Mouse (Mus musculus): ENCODE results near the gene Mark1.

Mark1 gene

DNA sequence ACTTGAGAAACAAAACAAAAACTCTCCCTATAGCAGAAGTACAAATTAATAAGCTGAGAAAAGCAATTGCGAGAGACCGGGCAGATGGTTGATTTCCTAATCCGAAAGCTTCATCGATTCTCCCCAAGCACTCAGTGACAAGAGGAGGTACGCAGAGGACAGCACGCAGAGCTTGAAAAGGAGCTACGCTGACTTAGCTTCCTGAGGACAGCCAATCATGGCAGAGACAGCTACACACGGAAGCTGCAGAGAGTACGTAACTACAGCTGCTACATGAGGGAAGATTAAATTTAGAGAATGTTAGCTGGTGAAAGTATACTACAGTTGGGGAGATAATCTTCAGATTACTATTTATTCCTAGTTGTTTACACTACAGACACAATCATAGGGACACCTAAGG lies 40.6 kb downstream of the Mark1 start:
- no peak for DNase-seq

DNA sequence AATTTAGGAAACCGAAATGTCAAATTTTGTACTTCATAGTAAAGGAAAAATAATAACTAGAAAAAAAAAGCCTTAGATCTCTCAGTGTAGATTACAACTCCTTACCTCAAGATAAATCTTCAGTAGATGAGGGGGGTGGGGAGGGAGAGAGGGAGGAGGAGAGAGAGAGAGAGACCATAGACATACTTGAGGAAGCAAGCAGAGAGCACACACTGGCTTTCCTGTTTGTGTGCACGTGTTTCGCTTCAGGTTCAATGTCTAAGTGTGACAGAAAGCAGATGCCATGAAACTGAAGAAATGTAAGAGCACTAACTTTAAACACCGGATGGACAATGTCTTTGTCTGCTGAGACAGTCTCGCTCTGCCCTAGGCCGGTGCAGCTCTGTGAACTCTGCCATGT lies 41.0 kb downstream of the Mark1 start:
- no peak for DNase-seq

DNA sequence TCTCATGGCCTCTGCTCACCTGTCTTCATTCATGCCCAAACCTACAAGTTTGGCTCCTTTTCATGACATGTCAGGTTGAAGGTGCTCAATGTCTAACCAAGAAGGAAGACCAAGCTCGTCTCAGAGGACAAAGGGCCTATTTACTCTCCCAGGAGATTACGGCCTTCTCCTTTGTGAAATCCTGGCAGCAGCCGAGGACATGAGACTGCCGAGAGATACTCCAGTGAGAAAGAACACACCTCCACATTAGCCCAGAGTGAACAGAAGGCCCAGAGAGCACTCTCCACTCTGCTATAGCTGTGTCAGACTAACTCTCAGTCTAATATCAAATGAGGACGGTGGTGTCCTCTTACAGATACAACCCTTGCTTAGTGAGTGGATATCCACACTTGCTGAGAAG lies 47.6 kb downstream of the Mark1 start:
- no peak for DNase-seq

DNA sequence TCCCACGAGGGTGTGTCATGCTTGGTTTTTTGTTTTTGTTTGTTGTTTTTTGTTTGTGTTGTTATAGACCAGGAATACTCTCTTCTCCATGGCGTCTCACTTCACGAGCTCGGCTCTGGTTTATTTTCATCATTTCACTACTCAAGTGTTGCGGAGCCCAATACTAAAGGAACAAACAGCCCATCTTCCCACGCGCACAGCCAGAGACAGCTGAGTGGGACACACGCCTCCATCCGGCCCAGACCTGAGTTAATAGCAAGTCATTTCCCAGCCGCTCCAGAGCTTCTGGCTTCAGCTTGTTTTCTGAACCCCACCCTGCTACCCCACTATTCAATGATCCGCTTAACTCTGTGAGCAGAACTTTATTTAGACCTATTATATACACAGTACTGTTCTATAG lies 48.3 kb downstream of the Mark1 start:
- no peak for DNase-seq

DNA sequence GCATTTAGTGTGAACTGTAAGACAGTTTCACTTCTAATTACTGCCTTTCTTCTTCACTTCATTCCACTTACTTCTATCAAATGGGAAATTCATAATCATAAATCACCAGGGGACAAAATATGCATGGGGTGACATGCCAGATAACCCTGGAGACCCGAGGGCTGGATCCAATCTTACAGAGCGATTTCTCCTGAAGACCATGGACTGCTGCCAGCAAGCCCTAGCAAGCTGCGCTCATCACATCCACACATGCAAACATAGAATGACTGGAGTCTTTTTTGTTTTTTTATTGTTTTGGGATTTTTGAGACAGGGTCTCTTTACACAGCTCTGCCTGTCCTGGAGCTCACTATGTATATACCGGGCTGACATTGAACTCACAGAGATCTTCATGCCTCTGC lies 61.3 kb downstream of the Mark1 start:
- no peak for DNase-seq

DNA sequence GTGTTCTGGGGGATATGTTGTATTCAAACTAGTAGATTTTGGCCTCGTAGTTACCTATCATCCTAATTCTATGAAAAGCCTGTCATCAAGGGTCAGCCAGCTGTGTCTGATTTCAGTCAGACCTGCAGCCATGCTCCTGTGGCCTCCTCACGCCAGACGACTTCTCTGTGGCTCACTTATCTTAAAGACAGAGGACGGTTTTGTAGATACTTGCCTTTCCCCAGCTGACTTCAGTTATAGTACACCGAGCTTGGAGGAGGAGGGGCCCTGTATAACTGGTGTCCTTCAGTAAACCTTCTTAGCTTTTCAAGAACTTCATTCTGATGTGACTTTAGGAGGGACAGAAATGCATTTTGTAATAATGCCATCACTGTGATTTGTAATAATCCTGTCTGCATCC lies 63.4 kb downstream of the Mark1 start:
- no peak for DNase-seq

DNA sequence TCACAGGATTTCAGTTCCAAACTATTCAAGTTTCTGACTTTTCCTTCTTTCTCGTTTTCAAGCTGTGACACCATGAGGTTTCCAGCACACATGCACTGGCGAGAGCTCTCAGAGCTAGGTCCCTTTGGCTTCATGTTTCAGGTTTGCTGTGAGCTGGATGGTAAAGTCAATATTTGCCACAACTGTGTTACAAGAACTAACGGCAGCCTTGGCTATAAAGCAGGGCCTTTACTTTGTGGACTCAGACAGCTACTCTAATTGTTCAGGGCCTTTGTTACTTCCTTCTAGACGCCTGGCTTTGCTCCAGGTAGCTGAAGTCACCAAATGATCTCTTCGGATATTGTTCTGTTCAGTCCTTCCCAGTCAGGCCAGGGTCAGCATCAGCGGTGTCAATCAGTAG lies 63.9 kb downstream of the Mark1 start:
- no peak for DNase-seq

DNA sequence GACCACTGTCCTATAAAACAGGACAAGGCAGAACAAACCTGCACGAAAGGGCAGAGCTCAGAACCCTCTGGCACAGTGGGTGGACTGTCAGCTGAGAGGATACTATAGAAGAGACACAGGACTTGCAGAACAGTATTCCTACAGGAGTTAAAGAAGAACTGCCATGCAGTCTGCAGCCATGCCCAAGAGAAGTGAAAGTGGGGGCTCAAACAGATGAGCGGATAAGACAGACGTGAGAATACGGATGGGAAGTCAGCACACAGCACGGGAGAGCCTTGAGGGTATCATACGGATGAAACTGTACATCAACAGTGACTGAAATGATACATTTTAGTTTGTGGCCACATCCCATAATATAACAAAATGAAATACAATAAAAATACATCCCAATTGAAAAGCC lies 68.3 kb downstream of the Mark1 start:
- no peak for DNase-seq

DNA sequence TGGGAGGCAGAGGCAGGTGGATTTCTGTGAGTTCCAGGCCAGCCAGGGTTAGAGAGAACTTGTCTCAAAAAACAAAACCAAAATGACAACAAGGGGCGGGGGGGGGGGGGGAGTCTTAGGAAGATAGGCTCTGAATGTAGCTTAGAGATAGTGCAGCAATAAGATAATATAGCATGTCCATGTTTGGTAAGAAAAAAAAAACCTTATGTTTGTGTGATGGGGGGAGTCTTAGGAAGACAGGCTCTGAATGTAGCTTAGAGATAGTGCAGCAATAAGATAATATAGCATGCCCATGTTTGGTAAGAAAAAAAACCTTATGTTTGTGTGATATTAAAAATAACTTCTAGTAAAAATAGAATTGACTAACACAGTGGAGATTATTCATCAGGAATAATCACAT lies 71.0 kb downstream of the Mark1 start:
- peak; percentile 63 for DNase-seq

DNA sequence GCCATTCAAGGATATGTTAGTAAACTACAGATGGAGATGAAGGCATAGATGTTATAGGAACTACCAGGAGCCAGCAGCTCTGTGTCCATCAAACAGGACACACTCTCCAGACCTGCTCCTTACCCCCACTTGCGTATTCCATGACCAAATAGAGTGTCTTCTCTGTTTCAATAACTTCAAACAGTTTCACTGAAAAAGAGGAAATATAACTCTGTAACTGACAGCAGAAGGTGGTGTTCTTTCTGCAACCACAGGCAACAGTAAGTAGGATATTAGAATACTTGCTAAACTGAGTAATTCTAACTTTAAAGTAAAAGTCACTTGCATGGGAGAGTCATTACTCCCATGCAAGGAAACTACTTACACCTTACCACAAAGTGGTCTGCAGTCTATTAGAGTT lies 71.5 kb downstream of the Mark1 start:
- no peak for DNase-seq

DNA sequence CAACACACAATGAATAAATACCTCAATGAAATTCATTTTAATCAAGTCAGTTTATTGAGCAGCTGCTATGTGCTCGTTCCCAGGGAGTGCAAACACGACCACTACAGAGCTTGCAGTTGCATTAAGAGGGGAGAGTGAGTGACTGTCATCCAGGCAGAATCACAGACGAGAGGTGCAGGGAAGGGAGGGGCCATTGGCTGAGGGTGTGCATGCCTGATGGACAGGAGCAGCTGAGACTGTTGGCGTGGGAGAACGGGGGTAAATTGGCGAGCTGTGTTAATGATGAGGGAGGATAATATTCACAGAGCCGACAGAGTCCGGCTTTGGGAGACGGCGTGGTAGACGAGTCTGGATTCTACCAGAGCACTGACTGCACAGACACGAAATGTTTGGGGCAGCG lies 76.5 kb downstream of the Mark1 start:
- no peak for DNase-seq

DNA sequence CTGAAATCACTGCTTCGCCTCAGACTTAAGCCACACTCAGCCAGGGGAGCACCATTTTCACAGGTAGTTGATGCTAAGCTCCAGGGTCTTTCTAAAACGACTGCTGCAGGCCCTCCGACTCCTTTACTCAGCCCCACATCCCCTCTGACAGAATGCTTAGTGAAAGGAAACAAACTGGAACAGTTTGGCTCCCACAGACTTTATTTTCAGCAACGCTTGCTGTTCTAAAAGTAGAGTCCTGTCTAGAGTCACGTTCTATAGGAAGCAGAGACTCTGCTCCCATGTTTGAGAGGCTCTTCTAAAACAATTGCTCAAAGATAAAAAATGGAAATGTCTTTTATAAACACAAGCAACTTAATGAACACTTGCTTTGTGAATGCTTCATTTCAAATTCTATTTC lies 79.3 kb downstream of the Mark1 start:
- DNase-seq = no peak

DNA sequence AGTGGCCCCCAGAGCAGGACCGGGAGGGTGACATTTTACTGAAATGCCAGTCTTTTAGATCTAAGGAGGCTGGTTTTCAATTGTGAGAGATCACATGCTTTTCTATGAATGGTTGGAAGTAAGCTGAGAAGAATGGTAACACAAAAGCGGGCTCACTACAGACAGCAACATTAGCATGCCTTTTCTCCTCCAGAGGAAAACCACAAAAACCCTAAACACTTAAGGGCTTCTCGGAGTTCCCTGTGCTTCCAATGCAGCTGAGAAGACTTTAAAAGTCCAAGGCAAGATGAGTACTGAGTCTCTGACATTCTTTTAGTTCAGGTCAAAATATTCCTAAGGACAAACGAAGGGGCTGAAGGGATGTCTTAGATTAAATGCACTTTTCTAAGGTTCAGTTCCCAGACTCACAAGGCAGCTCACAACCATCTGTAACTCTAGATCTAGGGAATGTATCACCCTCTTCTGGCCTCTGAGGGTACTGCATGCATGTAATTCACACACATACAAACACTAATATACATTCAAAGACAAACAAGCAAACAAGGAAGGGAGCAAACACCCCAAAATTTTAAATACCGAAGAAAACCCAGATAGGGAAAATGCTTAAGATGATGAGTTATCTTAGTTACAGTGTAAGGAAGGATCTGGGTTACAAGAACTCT lies 81.0 kb downstream of the Mark1 start:
- no peak for DNase-seq

DNA sequence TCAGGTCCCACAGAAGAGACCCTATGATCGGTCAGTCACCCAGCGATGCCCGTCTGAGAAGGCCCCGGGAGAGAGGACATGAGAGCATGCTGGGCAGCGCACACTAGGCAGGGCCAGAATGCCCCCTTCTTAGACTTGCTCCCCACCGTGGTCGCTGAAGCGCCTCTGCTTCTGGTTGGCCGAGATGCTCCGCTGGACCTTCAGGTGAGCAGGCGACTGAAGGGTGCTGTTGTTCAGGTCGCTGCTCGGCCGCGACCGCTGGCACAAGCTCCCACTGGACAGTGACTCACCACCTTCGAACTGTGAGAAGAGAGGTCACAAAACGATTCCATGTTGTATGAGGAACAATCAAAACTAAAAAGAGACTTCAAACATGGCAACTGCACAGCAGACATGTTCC lies 87.0 kb downstream of the Mark1 start:
- DNase-seq = no peak

DNA sequence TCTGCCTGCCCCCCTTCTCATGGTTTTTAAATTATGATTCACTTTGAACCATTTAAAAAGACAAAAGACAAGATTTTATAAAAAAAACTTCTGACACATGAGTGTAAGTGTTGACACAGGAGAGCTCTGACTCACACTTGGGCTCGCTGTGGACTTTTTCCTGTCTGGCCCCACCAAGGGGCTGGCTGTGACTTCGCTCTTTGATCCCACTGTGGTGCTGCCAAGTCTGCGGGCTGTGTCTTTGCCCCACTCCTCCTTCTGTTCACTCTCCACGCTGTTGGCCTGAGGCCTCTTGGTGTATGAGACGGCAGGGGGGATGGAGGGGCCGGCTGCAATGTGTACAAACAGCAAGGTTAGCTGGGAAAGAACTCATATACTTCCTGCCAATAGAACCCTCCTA lies 87.5 kb downstream of the Mark1 start:
- no peak for DNase-seq

DNA sequence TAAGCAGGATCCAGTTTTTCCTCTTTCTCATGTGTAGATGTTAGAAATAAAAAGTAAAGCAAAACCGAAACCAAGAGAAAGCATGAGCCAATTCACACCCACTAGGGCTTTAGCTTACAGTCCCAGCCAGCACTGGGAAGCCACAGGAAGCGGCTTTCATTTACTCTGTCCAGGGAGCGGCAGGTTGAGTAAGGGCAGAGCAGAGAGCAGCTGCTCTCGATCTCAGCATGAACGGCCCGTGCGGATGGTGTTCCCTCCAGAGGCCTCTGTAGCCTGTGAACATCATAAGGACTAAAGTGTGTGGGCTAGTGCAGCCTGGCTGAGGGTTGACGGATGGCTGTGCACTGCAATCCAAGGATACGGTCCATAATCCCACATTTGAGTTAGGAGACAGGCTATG lies 90.8 kb downstream of the Mark1 start:
- DNase-seq = peak; percentile 9

DNA sequence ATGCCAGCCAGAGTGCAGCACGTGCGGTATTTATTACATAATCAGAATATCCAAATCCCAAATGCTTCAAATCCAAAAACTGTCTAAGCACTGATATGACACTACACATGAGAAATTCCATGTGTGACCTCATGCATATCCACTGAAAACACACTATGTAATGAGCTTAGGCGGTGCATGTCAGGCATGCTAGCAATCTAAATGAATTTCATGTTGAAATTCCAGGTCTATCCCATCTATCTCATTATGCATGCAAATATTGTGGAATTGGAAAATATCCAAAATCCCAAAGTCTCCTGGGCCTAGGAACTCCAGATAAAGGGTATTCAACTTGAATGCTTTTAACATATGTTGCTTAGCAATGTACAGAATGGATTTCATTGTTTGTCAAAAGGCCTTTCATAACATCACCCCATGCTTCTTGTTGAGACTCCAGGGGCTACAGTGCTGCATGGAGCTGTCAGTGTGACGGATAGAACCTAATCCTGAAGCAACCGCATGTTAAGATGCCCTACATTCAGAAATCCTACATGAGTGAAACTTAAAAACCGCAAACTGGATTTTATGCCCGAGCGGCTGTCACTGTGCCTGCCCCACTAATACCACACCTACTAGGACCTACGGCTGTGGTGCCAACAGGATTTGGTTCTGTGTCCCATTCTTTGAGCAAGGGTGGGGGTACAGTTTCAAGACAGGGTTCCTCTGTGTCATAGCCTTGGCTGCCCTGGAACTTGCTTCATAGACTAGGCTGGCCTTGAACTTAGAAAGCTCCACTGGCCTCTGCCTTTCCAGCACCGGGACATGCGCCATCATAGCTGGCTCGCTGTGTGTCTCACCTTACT lies 93.2 kb downstream of the Mark1 start:
- DNase-seq = no peak

DNA sequence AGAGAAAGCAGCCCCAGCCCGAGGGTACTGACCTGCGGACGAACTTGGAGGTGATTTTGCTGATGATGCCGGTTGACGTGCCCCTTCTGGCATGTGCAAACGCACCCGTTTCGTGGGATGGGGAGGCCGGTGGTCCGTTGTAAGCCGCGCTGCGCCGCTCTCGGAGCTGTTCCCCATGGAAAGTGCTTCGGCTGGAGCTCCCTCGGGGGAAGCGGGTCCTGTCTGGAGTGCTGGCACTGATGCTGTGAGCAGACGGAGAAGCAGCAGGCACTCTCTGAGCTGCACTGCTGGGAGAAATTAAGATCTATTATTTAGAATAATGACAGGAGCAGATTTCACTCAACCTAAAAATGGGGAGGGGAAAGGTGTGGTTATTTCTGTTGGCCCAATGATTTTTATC lies 94.0 kb downstream of the Mark1 start:
- no peak for DNase-seq

DNA sequence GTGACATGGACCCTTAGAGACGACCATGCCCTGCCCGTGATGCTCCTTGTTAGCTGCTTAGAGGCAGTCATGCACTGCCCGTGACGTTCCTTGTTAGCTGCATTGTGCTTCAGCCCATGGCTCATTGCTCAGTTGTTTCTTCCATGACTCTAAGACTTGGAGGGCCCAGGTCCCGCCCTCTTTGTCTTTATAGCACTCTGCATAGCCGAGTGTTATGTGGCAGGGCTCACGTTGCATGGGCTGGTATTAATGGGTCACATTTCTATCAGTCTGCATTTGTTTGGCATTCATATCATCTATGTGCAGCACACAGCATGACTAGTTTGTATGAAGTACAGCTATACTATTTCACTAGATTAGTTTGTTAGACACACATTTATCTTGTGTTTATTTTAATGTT lies 95.7 kb downstream of the Mark1 start:
- no peak for DNase-seq

DNA sequence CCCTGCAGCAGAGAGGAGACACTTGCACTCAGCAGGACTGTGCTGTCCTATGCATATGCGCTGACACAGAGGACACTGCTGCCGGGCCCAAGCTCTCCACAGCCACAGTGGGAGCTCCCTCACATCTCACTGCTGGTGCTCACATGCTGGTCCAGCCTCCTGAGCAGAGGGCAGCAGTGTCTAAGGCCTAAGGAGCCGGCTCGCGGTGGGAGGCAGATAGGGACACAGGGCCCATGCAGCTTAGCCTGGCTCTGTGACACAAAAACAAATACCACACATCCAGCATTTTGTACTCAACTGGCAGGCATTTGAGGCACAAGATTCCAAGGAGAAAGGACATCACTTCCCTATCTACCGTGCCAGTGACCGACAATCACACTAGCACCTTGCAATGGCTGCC lies 96.5 kb downstream of the Mark1 start:
- no peak for DNase-seq

DNA sequence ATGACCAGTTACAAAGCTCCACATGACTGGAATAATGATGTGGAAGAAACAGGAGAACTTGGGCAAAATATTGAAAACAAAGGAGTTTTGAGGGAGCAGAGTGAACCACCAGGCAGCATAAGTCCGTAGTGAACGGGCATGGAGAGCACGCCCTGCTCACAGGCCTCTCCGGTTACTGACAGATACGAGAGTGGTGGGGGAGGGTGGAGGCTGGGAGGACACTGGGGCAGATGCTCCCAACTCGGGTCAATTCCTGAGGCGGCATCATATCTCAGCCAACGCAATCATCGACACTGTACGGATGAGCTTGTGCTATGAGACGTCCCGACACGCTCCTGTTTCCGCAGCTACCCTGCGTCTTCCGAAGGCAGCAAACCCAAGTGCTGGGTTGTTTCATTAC lies 102.0 kb downstream of the Mark1 start:
- DNase-seq = no peak

DNA sequence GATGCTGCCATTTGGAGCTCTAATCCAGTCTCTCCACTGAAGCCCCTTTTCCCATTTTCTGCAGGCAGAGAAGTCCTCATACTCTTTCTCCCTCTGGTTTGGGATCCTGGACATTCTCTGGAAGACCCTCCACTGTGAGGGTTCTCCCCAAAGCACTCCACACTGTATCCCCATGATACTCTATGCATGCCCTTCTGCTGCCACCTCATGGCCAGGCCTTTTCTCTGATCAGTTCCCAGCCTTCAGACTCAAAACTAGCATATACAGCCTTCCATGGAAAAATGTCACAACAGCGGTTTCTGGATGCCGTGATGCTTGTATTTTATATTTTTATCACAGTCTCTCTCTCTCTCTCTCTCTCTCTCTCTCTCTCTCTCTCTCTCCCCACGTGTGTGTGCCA lies 107.4 kb downstream of the Mark1 start:
- no peak for DNase-seq

DNA sequence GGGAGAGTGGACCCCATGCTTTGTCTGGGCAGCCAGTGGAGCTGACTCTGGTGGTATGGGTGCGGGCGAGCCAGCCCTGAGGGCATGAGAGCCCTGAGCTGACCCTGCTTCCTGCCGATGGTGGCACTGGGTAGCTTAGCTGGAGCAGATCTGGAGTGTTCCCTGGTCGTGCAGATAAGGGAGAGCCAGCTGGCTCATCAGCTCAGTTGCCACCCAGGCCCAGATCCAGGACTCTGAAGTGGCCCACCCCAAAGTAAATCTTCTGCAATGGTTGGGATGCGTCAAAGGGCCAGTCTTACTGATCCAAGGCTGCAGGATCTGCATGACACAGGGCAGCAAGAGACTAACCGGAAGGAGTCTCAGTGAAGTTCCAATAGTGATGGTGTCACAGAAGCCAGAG lies 109.9 kb downstream of the Mark1 start:
- DNase-seq = no peak

DNA sequence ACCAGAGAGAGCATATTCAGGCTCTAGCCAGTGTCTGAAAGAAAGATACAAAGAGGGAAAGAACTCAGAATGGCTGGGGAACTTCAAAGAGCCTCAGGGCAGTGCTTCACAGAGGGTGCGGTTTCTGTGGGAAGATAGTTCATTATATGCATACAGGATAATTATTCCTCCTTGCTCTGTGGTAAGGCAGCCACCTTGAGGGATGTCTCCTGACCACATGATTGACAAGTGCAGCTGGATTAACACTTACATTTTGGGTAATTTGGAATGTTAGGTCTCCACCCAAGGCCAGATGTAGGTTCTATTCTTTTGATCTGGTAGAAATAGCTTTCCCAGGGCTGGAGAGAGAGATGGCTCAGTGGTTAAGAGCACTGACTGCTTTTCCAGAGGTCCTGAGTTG lies 113.2 kb downstream of the Mark1 start:
- no peak for DNase-seq

All from liver (tissue).